Mouse (Mus musculus) E14TG2a.4 (cell line): ENCODE results near the gene Vmn2r27.
A peak's percentile ranks its signal among the peaks of the same experiment; 100 is the strongest.

Experiments used
- H3K27me3 ChIP-seq: 2 replicates; pipeline ENCODE4 v1.6.1; 2014; ENCODE audit warnings: low read length, control low read depth; ENCODE audit not compliant: insufficient read depth
- H3K36me3 ChIP-seq: 2 replicates; pipeline ENCODE4 v1.6.1; 2014; ENCODE audit warnings: low read length, control low read depth; ENCODE audit not compliant: insufficient read depth
- H3K4me1 ChIP-seq: replicated peaks from 2 replicates; pipeline ENCODE4 v1.6.1; 2014; ENCODE audit warnings: low read depth, low read length, control low read depth
- H3K4me3 ChIP-seq: replicated peaks from 2 replicates; pipeline ENCODE4 v1.5.1; 2014; ENCODE audit warnings: mild to moderate bottlenecking, low read length
- H3K9me3 ChIP-seq: 2 replicates; pipeline ENCODE4 v1.6.1; 2014; ENCODE audit warnings: low read length, control low read depth
- CTCF ChIP-seq: conservative IDR thresholded peaks from 2 replicates; pipeline ENCODE4 v1.5.1; 2014; ENCODE audit warnings: low read length
- NANOG ChIP-seq: IDR thresholded peaks from 2 replicates; pipeline ENCODE4 v1.6.1; 2014; ENCODE audit warnings: borderline replicate concordance, low read length, mixed read lengths
- POU5F1 ChIP-seq: IDR thresholded peaks from 2 replicates; pipeline ENCODE4 v1.6.1; 2014; ENCODE audit warnings: low read length, borderline replicate concordance

Vmn2r27 gene

GRCm38 (mm10) chr6:124231756-124232155 lies at the start of gene Vmn2r27:
TSS of gene Vmn2r27 (minus strand) at chr6:124231856.
- Histone ChIP-seq H3K9me3 (no peaks in the 10 kb centered on the region), H3K27me3 (no peaks in the 10 kb centered on the region), H3K4me1 (no peaks in the 10 kb centered on the region), H3K36me3 (no peaks in the 10 kb centered on the region), H3K4me3 (no peak within 1 kb of the TSS)
- no peak for TF ChIP-seq NANOG
- TF ChIP-seq CTCF: no peak
- TF ChIP-seq POU5F1: no peak

DNA sequence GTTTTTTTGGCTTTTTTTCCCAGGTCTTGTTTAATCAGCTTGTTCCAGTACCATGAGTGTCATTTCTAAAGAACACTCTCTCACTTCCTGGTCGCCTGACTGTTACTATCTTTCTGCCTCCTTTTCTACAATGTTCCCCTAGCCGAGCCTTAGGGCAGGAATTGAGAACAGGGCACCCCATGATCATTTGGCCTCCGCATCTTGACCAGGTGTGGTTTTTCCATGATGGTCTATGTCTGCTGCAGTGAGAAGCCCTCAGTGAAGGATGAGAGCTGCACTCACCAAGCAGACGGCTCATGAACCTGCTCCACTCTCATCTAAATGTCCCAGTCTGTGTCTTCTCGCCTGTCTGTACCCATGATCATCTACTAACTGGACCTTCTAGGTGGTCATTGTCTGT lies 46.6 kb upstream of the Vmn2r27 start:
- Histone ChIP-seq H3K9me3 (peaks cover 16% of the 10 kb centered on the region), H3K36me3 (no peaks in the 10 kb centered on the region), H3K27me3 (no peaks in the 10 kb centered on the region), H3K4me1 (0 out of 2 replicates have a peak, but pooled peaks cover 2% of the 10 kb centered on the region), H3K4me3 (no peak overlapping the region)
- no peak for TF ChIP-seq NANOG
- no peak for TF ChIP-seq CTCF
- TF ChIP-seq POU5F1: no peak

- H3K9me3 ChIP-seq: peaks cover 11% of the 10 kb centered on the region
- H3K36me3 ChIP-seq: no peaks in the 10 kb centered on the region
- TF ChIP-seq CTCF (no peak), NANOG (no peak)
- H3K4me3 ChIP-seq: no peak overlapping the region
- no peaks in the 10 kb centered on the region for H3K27me3 ChIP-seq
- H3K4me1 ChIP-seq: 0 out of 2 replicates have a peak, but pooled peaks cover 2% of the 10 kb centered on the region
Measured at GRCm38 (mm10) chr6:124277641-124278040, 46.0 kb upstream of the Vmn2r27 start.

DNA sequence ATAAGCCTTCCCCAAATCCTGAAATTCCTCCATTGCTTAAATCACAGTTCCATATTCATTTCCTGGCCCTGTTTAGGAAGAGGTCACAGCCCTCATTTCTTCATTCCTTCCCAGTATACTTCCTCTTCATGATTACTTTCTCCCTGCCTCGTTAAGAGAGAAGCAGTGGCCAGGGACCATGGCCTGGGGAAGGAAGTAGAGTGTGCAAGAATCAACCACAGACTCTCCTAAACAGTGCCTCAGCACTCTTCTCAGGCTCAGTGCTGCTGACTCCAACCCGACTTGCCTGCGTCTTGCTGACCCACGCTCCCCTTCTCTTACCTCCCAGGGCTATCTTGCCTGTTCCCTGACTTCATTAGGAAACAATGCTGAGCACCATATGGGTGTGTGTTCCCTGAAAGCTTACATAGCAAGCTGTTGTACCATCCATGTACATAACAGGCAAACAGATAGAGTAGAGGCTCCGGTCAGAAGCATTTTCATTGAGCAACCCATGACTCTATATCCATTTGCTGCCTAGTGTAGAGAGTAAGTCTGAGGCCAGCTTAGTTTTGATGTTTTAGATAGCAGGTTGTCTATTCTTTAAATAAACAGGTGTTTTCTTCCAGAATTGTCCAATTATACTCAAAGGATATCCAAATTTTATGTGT lies 41.7 kb upstream of the Vmn2r27 start:
- Histone ChIP-seq H3K4me1 (no peaks in the 10 kb centered on the region), H3K9me3 (no peaks in the 10 kb centered on the region), H3K36me3 (no peaks in the 10 kb centered on the region), H3K4me3 (no peak overlapping the region), H3K27me3 (no peaks in the 10 kb centered on the region)
- TF ChIP-seq CTCF (no peak), POU5F1 (no peak), NANOG (no peak)

GRCm38 (mm10) chr6:124262696-124263095 lies 31.0 kb upstream of the Vmn2r27 start:
- H3K4me1 ChIP-seq: no peaks in the 10 kb centered on the region
- no peak overlapping the region for H3K4me3 ChIP-seq
- no peaks in the 10 kb centered on the region for H3K36me3 ChIP-seq
- peak; percentile 46 for TF ChIP-seq CTCF
- TF ChIP-seq POU5F1: no peak
- TF ChIP-seq NANOG: no peak
- no peaks in the 10 kb centered on the region for H3K9me3 ChIP-seq
- H3K27me3 ChIP-seq: no peaks in the 10 kb centered on the region

- Histone ChIP-seq H3K36me3 (no peaks in the 10 kb centered on the region), H3K4me1 (no peaks in the 10 kb centered on the region), H3K27me3 (no peaks in the 10 kb centered on the region), H3K4me3 (no peak overlapping the region), H3K9me3 (no peaks in the 10 kb centered on the region)
- no peak for TF ChIP-seq POU5F1
- TF ChIP-seq CTCF: peak; percentile 57
Measured at GRCm38 (mm10) chr6:124260198-124260931, 28.7 kb upstream of the Vmn2r27 start.

GRCm38 (mm10) chr6:124255721-124256470 lies 24.2 kb upstream of the Vmn2r27 start:
- Histone ChIP-seq H3K9me3 (0 out of 2 replicates have a peak, but pooled peaks cover 3% of the 10 kb centered on the region), H3K27me3 (no peaks in the 10 kb centered on the region), H3K4me3 (no peak overlapping the region), H3K4me1 (no peaks in the 10 kb centered on the region), H3K36me3 (no peaks in the 10 kb centered on the region)
- no peak for TF ChIP-seq CTCF
- TF ChIP-seq NANOG: no peak
- TF ChIP-seq POU5F1: no peak

DNA sequence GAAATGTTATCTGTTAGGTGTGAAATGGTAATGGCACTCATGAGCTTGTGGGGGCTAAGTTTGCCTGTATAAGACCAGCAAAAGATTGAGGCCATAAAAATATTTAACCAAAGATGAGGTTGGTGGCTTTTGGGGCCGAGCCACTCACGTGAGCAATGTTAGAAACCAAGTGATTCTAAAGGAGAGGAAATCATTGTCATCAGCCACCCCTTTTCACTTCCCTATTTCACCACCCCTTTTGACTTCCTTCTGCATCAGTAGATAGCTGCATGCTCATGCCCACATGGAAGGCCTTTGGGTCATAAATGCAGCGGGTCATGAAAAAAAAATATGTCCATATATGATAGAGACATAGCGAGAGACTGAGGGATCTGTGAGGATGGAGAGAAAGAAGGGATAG lies 29.5 kb downstream of the Vmn2r27 start:
- Histone ChIP-seq H3K36me3 (no peaks in the 10 kb centered on the region), H3K27me3 (no peaks in the 10 kb centered on the region), H3K4me1 (no peaks in the 10 kb centered on the region), H3K4me3 (no peak overlapping the region), H3K9me3 (0 out of 2 replicates have a peak, but pooled peaks cover 3% of the 10 kb centered on the region)
- TF ChIP-seq POU5F1 (no peak), NANOG (no peak), CTCF (no peak)
